Mouse (Mus musculus) adrenal gland (tissue): Measurements from ENCODE around the gene Pin1.
"Not testable (repeated sequence)": the region's sequence is repeated elsewhere in the genome, so short reads cannot be mapped to it uniquely, and the experiment has no call there.

Source experiments
- intact Hi-C: fragments of 180-260 bp; cut with DNase I; formaldehyde crosslinking; loops from one replicate; pipeline ENCODE4 v1.15.1; 2025

Gene Pin1

DNA sequence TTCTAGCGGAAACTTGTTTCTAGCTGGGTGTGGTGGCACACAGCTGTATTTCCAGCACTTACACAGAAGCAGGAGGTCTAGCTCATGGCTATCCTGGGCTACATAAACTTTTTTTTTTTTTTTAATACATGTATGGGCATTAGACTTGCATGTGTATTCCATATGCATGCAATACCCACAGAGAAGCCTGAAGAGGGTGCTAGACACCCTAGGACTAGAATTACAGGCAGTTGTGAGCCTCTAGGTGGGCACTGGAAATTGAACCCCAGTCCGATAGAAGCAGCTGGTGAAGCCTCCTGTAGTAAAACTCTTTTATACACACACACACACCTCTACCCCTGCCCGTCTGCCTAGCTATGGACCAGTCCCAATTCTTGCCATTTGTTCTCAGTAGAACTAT is 2.0 kb downstream of the Pin1 start:
- intact Hi-C loops: no loop called here

DNA sequence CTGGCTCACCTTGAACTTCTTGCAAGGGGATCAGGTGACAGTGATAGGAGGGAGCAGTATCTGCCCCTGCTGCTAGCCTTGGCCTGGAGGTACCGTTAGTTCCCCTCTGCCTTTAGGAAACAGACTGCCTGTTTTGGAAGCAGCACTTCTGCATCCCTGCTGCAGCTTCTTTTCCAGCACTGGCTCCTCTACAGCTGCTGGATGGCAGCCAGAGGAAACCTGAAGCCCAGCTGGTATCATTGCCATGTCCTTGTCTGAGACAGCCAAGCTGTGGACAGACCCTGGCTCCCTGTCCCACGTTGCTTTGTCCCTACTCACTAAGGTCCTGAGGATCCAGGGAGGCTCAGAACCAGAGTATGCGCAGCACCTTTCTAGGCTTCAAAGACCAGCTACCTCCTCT is 5.7 kb downstream of the Pin1 start:
- intact Hi-C loops: no loop called here

DNA sequence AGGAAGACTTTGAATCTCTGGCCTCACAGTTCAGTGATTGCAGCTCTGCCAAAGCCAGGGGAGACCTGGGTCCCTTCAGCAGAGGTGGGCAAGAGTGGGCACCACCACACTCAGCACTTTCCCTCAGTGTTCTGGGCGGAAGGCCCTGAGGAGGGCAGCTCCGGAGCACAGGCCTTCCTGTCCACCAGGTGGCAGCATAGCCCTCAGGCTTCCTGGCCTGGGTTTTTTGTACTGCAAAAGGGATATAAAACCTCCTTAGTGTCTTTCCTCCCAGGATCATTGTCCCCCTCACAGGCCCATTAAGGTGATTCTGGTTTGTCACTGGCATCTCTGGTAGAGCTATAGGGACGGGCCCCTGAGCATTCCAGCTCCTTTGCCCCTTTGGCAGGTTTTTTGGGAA is 10.4 kb downstream of the Pin1 start:
- intact Hi-C loops: loop anchor here (5.0 kb wide), 2 partner anchors 45 to 65 kb away; no protein-coding TSS in a partner anchor

DNA sequence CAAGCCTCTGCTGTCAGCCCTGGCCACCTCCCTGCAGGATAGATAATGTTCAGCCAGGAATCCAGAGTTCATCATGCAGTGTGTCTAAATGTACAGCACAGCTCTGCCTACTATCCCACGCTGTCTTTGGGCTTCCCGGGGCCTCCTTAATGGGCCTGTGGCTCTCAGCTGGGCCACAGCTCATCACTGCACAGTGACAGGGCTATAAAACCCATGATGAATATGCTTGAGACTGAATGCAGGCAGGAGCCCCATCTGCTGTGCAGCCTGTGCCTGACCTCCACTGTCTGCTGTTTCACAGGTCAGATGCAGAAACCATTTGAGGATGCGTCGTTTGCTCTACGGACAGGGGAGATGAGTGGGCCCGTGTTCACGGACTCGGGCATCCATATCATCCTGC is 11.0 kb downstream of the Pin1 start:
- intact Hi-C loops: loop anchor here (5.0 kb wide), 2 partner anchors 44 to 64 kb away; no protein-coding TSS in a partner anchor

DNA sequence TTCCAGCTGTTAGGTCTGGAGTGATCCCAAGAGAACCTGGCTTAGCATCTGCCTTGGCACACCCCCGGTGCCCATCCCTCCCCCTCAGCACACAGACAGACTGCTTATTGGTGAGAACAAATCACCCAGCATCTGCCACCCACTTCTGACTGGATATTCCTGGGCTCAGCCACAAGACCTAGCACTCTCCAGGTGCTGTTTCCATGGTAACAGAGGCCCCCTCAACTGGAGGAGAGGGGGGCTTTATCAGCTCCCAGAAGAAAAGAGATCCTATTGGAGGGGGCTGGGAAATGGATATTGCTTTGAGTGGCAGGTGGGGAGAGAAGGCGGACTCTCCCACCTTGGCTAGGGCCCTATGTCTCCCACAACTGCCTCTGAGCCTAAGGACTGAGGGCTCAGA is 12.1 kb downstream of the Pin1 start:
- intact Hi-C loops: loop anchor here (5.0 kb wide), 2 partner anchors 43 to 63 kb away; no protein-coding TSS in a partner anchor

DNA sequence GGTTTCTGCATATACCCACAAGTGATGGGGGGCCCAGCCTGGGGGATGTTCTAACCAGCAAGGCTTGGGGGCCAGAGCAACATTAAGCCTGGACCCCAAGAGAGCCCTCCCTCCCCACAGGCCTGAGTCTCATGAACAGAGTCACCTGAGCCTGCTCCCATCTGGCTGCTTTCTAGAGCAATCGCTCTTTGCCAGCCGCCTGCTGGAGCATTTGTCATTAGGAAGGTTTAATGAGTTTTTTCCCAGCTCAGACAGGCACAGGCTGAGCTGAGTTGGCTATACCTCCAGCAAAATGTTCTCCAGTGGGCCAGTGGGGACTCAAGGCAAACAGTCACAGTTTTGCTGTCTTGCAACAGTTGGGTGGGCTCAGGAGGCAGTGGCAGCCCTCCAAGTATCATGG is 12.5 kb downstream of the Pin1 start:
- intact Hi-C loops: loop anchor here (5.0 kb wide), 2 partner anchors 43 to 63 kb away; no protein-coding TSS in a partner anchor

DNA sequence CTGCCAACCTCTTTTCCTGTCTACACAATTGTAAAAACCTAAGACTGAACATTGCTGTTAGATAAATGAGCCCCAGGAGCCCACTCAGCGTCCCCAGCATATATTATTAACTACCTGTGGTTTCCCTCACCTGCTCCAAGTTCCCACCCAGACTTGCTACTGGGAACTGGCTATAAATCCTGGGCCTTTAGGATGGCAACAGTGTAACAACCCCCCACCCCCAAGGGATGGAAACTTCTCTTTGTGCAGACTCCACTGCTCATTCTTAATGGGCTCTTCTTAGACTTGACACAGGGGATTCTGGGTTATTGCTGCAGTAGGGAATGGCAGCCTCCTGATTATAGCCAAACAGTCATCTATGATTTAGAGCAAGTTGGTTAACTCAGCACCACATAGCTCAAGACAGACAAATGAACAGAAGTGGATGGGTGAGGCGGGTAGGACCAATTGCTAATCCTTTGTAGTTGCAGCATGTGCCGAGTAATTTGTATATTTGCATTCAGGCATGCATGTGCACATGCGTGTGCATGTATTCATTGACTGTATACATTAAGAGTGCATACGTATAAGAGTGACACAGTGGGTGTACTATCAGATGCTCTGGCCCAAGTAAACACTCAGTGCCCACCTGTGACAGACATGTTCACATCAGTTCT is 13.2 kb downstream of the Pin1 start:
- intact Hi-C loops: loop anchor here (5.0 kb wide), 2 partner anchors 42 to 62 kb away; no protein-coding TSS in a partner anchor

DNA sequence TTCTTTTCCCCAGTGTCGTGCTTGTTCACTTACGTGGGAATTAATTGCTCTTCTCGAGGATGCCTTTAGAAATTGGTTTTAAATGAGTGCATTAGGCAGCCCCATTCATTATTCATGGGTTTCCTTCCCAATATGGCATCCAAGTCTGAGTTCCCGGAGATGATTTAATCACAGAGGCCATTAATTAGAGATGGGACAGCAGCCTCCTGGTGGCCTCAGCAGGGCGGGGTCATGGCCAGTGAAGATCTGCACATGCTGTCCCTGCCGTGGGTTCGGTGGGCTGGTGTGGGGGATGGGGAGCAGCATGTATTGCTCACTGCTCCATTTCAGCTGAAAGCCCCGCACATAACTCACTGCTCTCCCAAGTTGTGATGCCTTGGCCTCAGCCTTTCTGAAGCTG is 14.0 kb downstream of the Pin1 start:
- intact Hi-C loops: no loop called here

DNA sequence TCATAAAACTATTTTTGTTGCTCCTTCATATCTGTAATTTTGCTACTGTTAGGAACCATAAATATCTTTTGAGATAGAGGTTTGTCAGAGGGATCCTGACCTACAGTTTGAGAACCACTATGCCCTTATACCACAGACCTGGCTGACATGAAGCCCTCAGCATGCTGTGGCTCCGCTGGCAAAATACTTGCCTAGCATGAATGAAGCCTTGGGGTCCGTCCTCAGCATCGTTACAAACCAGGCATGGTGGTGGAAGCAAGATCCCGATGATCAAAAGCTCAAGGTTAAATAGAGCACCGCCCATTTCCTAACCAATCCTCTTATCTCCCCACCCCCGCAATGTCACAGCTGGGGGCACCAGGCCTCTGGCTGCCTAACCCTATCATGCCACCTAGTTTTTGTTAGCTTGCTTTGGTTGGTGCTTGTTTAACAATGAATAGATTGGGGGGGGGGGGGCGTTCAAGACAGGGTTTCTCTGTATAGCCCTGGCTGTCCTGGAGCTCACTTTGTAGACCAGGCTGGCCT is 14.7 kb downstream of the Pin1 start:
- intact Hi-C loops: no loop called here

DNA sequence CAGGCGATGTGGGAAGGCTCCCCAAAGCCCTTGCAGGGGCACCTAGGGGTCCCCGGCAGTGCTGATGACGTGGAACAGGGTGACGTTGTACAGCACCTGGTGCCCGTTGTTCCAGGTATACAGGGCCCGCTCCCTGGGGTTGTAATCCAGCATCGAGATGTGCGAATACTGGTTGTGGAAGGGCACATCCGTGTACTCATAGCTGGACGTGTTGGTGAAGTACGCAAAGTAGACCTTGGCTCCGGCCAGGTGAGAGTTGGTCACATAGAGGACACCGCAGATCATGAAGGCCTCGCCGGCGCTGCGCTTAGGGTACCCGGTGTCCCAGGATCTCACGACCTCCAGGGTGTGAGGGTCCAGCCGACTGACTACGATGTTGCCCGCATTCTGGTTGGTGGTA is 16.2 kb downstream of the Pin1 start:
- intact Hi-C loops: no loop called here

DNA sequence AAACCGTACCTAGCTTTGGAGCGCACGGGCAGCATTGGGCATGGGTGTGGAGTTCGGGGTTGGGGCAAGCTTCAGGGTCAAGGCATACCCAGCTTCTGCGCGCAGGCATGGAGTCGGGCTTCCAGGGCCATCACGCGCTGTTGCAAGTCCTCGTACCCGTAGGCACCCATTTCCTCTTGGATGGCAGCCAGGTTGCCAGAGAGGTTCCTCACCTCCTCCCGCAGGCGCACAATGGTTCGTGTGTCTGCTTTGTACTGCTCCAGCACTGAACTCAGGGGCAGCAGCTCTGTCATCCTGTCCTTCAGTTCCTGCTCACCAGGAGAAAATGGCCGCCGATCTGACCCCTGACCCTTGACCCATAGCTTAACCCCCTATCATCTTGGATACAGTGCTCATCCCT is 20.2 kb downstream of the Pin1 start:
- intact Hi-C loops: no loop called here

DNA sequence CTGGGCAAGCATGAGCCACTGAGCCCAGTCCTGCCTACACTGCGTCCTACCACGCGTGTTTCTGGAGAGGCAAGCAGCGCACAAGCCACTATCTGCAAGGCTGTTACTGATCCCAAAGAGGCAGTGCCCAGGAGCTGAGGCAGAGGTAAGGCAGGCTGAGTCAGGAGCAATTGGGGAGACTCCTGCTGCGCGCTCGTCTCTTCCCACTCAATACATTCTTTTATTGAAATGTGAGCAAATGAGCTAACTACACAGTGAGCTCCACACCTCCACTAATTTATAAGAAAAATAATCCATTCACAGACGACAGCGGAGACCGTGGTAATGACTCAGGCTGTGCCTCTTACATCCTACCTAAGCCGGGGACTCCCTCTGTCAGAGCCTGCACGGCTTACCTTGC is 26.0 kb downstream of the Pin1 start:
- intact Hi-C loops: no loop called here

DNA sequence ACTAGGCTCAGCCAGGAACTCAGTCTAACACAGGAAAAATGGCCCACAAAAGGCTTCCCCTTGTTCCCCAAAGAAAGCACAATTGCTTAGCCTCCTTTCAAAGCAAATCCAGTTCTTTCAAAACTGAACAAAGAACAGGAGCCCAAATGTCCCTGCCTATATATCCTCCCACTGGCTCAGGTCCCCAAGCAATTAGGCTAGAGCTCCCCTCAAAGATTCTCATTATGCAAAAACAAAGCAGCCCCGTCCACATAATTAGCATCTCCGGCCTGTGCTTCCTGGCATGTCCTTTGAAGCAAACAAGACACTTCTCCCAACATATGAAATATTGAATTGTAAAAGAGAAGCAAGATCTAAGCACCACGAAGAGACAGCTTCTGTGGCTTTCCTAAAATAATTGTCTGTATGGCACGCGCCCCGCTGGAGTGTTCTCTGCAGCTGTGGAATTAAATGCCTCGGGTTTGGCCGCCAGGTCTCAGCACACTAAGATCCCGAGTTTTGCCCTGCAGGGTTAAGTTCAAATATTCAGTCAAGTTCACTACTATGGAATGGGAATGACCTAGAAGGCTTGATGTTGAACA is 28.6 kb downstream of the Pin1 start:
- intact Hi-C loops: no loop called here

DNA sequence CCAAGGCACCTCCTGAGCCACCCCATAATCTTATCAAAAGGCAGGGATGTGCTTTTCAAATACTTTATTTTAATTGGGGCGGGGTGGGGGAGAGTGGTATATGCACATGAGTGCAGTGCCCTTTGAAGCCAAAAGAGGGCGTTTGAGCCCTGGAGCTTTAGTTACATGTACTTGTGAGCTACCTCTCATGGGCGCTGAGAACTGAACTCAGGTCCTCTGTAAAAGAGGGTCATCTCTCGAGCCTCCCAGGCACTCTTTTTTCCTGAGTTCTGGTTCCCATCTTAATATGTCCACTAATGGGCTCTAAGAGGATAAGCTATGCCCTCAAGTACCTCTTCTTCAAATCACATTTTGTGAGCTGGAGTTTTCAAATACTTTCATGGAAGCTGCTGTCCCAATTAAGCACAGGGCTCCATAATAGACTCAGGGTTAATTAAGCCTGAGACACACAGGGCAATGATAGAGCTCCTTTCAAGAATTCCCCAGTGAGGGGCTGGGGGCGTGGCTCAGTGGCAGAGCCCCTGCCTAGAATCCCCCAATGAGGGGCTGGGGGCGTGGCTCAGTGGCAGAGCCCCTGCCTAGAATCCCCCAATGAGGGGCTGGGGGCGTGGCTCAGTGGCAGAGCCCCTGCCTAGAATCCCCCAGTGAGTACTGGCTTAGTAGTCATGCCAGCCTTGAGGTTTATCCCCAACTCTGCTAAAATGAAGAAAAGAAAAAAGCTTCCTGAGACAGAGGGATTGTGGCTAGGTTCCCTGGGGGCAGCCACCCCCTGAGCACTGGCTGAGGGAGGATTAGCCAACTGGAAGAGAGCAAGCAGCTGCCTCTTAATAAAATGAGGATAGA is 29.9 kb downstream of the Pin1 start:
- intact Hi-C loops: no loop called here

DNA sequence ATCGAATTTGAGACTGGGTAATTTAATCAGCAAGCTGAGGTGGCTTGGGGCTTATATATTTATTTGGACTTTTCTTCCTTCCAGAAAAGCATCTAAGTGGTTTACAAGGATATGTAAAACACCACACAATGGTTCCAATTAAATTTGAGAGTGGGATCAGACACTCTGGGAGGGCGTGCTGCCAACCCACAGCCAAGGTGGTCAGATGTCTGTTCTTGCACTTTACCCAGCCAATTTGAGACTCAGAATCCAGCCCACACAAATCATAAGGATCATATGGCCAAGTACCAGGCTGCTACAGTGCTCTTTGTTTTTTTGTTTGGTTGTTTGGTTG is 30.5 kb downstream of the Pin1 start:
- intact Hi-C loops: no loop called here

DNA sequence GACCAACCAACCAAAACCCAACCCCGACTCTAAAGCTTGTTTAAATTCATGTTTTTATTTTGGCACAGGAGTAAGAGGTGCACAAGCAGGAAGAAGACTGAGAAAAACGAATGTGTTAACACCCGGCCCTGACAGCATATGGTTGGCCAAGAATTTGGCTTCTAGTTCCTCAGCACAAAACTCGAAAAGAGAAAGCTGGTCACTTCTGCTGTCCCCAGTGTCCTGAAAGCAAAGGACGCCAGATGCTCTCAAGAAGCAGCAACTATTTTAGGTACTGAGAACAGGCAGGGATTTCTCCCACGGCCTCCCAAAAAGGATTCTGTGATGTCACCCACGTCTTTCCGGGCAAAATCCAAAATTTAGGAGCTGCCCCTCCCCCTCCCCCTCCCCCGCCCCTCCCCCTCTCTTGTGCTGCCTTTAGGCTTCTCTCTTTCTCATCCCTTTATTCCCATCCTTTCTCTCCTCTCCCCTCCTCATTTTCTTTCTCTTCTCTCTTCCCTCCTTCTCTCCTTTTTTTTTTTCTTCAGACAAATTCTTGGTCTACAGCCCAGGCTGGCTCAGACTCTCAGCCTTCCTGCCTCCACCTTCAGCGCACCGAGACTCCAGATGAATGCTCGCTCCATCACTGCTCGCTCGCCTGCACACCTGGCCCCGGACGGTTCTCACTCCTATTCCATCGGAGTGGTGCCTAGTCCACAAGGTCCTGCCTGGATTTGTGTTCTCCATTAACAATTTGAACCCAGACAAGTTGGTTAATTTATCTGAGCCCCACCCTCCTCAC is 33.4 kb downstream of the Pin1 start:
- intact Hi-C loops: no loop called here

DNA sequence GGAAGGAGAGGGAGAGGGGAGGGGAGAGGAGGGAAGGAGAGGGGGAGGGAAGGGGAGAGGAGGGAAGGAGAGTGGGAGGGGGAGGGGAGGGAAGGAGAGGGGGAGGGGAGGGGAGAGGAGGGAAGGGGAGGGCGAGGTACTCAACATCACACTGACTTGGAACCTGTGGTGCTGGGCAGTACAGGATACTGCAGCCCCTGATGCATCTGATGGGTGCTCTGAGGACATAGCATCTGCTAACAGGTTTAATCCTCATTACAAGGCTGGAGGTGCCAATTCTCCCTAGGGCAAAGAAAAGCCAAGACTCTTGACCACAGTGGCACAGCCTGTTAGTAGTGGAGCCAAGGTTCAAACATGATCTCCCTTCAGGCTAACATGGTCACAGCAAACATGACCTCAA is 37.5 kb downstream of the Pin1 start:
- intact Hi-C loops: no loop called here

DNA sequence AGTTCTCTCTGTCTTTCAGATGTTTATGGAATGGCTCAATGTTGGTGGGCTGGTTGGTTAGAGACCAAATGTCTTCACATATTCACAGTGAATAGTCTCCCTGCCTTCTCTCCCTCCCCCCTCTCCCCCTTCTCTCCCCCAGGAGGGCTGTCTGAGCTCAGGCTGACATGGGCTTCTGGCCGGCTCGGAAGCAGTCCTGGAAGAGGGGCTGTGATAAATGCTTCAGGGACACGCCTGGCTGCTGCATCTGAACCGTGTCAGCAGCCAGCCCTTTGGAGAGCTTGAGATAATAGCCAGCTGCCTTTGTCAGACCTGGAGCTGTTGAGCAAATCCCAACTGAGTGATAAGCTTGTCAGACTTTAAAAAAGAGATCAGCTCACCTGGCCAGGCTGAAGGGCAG is 38.0 kb downstream of the Pin1 start:
- intact Hi-C loops: no loop called here

DNA sequence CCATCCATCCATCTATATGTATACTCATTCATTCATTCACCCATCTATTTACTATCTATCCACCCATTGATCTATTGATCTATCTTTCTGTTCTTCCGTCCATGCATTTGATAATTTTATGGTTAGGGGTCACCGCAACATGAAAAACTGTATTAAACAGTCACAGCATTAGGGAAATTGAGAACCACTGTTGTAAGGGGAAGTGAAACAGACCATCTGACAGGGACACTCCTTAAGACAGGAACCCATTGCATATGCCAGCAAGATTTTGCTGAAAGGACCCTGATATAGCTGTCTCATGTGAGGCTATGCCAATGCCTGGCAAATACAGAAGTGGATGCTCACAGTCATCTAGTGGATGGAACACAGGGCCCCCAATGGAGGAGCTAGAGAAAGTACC is 38.6 kb downstream of the Pin1 start:
- intact Hi-C loops: not testable (repeated sequence)

DNA sequence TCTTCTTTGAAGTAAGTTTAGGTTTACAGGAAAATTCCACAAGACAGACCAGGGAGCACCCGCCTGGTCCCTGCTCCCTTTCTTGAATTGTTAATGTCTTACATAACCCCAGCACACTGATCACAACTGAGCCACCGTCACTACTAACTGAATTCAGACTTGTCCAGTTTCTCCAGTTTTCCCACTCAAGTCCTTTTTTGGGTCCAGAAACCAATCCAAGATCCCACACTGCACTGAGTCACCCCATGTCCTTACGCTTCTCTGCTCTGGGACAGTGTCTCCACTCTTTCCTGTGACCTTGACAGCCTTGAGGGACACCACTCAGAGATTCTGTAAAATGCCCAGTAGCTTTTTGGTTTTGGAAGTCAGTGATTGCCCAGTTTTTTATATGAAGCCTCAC is 41.0 kb downstream of the Pin1 start:
- intact Hi-C loops: no loop called here

DNA sequence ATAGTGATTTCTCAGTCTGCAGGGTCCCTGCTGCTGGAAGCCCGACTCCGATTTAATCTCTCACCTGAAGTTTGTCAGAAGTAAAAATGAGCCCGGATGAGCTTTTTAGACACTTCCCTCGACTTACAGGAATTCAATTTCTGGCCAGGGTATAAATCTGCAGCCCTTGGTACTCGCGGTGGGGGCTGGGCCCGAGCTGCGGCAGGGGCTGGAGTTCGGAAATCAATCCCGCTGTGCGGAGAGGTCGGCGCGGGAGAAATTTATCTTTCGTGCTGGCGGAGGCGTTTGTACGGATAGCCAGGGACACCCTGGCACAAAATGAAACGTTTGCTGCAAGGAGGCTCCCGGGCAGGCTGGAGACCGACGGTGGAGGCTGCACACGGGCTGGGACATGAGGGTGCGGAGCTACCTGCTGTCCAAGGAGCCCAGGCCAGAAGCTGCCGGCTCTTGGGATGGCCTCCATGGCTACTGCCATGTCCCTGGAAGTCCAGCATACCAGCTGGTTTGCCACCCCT is 42.9 kb downstream of the Pin1 start:
- intact Hi-C loops: no loop called here
